Mouse (Mus musculus) bone marrow macrophage, adult 2 months (primary cell): ENCODE results near the gene Lsm3.

Experiments
- CTCF ChIP-seq: IDR thresholded peaks from 2 replicates; pipeline ENCODE4 v1.5.1; 2012; ENCODE audit warnings: low read depth, mild to moderate bottlenecking, low read length, moderate library complexity
- POLR2A ChIP-seq: IDR thresholded peaks from 2 replicates; pipeline ENCODE4 v1.6.1; 2012; ENCODE audit warnings: mild to moderate bottlenecking, low read depth, low read length, borderline replicate concordance

GRCm38 (mm10) chr6:91518454-91519020 is 2.8 kb downstream of the Lsm3 start:
- TF ChIP-seq CTCF: no peak
- TF ChIP-seq POLR2A: no peak
